Mouse (Mus musculus) fat pad, adult 2 months (tissue): ENCODE data around the gene Arhgap4.

Experiments used
- DNase-seq: peaks from one replicate; pipeline ENCODE4 v3.0.0-alpha.2; 2011; ENCODE audit warnings: low read depth, low spot score; ENCODE audit errors: extremely low read depth

Gene Arhgap4

DNA sequence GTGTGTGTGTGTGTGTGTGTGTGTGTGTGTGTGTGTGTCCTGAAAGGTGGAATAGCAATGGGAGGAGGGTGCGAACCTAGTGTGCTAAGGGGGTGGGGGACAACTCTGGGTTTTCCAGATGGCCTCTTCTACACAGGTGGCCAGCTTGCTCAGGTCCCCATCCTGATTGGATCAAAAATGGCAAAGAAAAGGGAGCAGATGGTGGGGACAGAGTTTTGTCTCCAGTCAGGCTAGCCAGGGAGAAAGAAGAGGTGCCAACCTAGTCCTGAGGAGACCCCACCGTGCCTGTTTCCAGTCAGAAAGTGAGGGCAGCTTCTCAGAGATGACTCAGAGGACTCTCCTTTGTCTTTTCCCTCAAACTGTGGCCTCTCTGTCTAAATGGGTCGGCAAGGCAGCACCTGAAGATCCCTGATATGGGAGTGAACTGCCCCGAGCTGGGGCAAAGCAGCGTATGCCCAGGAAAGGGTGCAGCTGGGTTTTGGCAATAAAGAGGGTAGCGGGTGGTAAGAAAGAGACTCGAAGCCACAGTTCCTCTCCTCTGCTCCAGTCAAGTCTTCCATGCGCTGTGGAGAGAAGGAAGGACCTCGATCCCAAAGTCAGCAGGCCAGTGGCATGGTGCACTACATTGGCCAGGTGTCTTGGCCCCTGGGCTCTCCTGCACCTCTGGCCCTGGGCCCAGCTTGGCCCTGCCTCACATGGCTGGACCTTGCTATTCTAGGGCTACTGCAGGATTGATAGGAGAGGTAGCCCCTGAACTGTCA is 67.2 kb downstream of the Arhgap4 start:
- no peak for DNase-seq
